Mouse (Mus musculus) embryonic fibroblast, embryonic 13.5 days (primary cell): ENCODE measurements at regions not wholly inside any gene's neighbourhood (a gene's known extent, or its start where the extent isn't known, plus 50 kb on each side); places are given as distances from the start of the nearest gene placed in this dataset.

ENCODE experiments used
- CTCF ChIP-seq: IDR thresholded peaks from 2 replicates; pipeline ENCODE4 v1.5.1; 2011; ENCODE audit warnings: mild to moderate bottlenecking, control low read depth, low read length, moderate library complexity, borderline replicate concordance; ENCODE audit not compliant: insufficient read depth
- POLR2A ChIP-seq: IDR thresholded peaks from 2 replicates; pipeline ENCODE4 v1.6.1; 2011; ENCODE audit warnings: low read depth, mild to moderate bottlenecking, control low read depth, low read length, moderate library complexity

GRCm38 (mm10) chr6:141054026-141054425 is 195.0 kb upstream of the Pde3a start:
- no peak for TF ChIP-seq CTCF
- TF ChIP-seq POLR2A: no peak
